Mouse (Mus musculus): ENCODE data around the gene Gpr149.

DNA sequence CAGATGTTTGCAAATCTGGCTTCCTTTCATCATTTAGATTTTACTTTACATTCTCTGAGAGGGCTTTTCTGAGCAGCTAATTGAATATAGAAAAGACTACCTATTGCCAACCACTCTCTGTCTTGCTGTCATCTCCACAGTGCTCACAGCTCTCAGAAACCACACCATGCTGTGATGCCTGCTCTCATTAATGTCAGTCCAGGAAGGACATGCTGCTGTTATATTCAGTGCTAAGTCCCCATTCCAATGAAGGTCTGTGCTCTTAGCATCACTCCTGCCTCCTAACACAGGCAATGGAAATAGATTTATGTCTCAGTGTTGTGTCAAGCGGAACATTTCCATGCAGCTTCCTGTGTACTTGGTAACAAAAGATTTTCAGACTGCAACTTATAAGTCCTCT lies 45.6 kb upstream of the Gpr149 start:
- TF ChIP-seq CTCF (IDR thresholded peaks at IDR 0.05; ENCODE audit: extremely low read depth, insufficient read length, insufficient replicate concordance, low read depth, low read length) (no peak), POLR2A (IDR thresholded peaks at IDR 0.05; ENCODE audit: low read depth, low read length) (no peak)
